Mouse (Mus musculus): Measurements from ENCODE around the gene Ints5. TPM values are rescaled to one million over a fixed set of nuclear protein-coding genes. Genes with fewer than 3 reads are reported as not detected.

The Ints5 gene
- polyA plus RNA-seq, 1 experiment from 2014 or later, result 43.7 TPM

DNA sequence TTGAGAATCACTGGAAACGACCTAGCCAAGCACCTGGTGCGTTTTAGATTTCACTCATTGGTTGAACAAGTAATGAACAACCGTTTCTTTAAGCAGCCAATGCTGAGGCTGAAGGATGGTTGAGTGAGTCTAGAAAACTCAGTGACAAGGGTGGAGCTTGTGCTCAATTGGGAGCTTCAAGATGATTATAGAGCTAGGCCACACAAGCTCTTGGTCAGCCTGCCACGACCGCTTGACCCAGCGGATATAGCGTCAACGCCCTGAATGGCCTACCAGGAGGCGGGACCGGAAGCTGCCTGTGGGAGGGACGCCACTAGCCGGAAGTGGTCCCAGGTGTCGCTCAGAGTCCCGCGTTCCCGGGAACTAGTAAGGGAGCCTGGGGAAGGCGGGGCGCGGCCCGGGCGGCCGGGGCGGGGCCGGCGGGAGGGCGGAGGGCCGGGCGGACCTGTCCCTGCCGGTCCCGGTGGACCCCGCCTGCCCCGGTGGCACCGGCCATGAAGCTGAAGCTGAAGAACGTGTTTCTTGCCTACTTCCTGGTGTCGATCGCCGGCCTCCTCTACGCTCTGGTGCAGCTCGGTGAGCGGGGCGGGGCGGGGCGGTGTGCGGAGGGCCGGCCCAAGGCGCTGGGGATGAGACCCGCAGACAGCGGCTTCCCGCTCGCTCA lies 27.4 kb downstream of the Ints5 start, which contains the start of gene B3gat3:
Gene B3gat3, plus strand, starts transcription at position 302 of the 664 bp plus-strand sequence.
- peak; percentile 98 for ATAC-seq (replicated peaks)
- no peaks in the 10 kb centered on the region for H3K27me3 ChIP-seq
- no peaks in the 10 kb centered on the region for H3K9me3 ChIP-seq
- H3K4me3 ChIP-seq, result peak within 1 kb of the TSS; percentile 74
- WGBS, result 2% methylated on average over 50 of the region's 50 CpGs
- H3K27ac ChIP-seq (replicated peaks), result peak within 1 kb of the TSS; percentile 85
- peak within 1 kb of the TSS; percentile 81 for H3K9ac ChIP-seq (replicated peaks)
- H3K4me1 ChIP-seq, result peaks cover 18% of the 10 kb centered on the region
- H3K36me3 ChIP-seq, result peaks cover 21% of the 10 kb centered on the region
- H3K4me2 ChIP-seq (replicated peaks), result peak within 1 kb of the TSS; percentile 68

DNA sequence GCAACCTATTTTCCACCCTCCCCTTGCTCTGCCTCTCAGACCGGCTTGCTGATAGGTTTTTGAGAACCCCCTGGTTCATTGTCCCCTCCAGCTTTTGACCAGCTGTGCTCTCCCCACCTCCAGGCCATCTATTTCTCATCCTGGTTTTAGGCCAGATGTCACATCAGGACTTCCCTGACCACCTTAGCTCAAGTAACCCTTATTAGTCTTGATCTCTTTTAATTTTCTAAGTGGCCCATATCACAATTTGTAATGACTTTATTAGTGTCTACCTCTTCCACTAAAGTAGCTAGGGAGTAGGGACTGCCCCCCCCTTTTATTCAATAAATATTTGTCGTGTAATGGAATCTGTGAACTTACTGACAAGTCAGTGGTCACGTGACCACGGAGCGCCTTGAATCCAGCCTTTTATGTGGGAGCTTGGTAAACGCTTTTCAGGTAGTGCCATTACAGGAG lies 28.1 kb downstream of the Ints5 start:
- ATAC-seq (replicated peaks), result no peak; the same call in 1 of the 2 replicates
- WGBS, result under 1% methylated on average over 6 of the region's 6 CpGs

DNA sequence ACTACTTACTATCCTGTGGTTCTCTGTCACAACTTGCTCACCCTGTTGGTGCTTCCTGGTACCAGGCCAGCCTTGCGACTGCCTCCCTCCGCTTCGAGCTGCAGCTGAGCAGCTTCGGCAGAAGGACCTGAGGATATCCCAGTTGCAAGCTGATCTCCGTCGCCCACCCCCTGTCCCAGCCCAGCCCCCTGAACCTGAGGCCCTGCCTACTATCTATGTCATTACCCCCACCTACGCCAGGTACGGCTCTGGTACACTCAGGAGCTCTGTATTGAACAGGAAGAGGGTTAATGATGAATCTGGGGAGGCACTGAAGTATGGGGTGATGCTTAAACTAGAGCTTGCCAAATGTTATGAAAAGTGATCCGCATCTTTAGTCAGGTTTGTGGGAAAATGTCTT lies 28.9 kb downstream of the Ints5 start:
- Histone ChIP-seq H3K4me1 (peaks cover 18% of the 10 kb centered on the region), H3K4me2 (replicated peaks) (0 out of 2 replicates have a peak overlapping the region, but pooled peaks have one; percentile 8), H3K36me3 (peaks cover 21% of the 10 kb centered on the region), H3K4me3 (peak overlapping the region; percentile 74), H3K9me3 (no peaks in the 10 kb centered on the region), H3K27ac (replicated peaks) (no peak overlapping the region), H3K9ac (replicated peaks) (no peak overlapping the region), H3K27me3 (no peaks in the 10 kb centered on the region)
- 84% methylated on average over 9 of the region's 9 CpGs for WGBS
- no peak for ATAC-seq (replicated peaks)

More for the DNA sequence above, 28.1 kb downstream of the Ints5 start:
- peak overlapping the region; percentile 74 for H3K4me3 ChIP-seq
- no peaks in the 10 kb centered on the region for H3K27me3 ChIP-seq
- peaks cover 18% of the 10 kb centered on the region for H3K4me1 ChIP-seq
- H3K9ac ChIP-seq (replicated peaks), result peak overlapping the region; percentile 81
- peaks cover 19% of the 10 kb centered on the region for H3K36me3 ChIP-seq
- peak overlapping the region; percentile 68 for H3K4me2 ChIP-seq (replicated peaks)
- no peaks in the 10 kb centered on the region for H3K9me3 ChIP-seq
- peak overlapping the region; percentile 85 for H3K27ac ChIP-seq (replicated peaks)

DNA sequence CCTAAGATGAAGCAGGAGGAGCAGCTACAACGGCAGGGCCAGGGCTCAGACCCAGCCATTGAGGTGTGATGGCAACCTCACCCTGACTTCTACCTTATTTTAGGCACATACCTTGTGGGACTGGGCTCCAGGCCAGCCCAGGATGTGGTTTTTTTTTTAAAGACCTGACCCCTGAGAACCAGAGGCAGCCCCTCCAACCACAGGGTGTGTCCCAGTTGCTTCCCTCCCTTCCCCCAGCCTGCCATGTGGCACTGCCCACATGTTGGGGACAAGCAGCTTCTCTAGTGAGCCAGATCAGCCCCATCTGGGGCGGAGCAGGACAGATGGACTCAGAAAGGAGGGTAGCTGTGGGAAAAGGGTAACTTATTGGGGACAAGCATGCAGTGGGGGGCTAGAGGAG lies 34.0 kb downstream of the Ints5 start:
- Histone ChIP-seq H3K4me1 (peaks cover 18% of the 10 kb centered on the region), H3K9ac (replicated peaks) (no peak overlapping the region), H3K4me3 (no peak overlapping the region), H3K27ac (replicated peaks) (no peak overlapping the region), H3K36me3 (peaks cover 28% of the 10 kb centered on the region), H3K4me2 (replicated peaks) (no peak overlapping the region), H3K27me3 (no peaks in the 10 kb centered on the region), H3K9me3 (no peaks in the 10 kb centered on the region)
- WGBS, result 91% methylated on average over 2 of the region's 2 CpGs
- ATAC-seq (replicated peaks), result no peak

DNA sequence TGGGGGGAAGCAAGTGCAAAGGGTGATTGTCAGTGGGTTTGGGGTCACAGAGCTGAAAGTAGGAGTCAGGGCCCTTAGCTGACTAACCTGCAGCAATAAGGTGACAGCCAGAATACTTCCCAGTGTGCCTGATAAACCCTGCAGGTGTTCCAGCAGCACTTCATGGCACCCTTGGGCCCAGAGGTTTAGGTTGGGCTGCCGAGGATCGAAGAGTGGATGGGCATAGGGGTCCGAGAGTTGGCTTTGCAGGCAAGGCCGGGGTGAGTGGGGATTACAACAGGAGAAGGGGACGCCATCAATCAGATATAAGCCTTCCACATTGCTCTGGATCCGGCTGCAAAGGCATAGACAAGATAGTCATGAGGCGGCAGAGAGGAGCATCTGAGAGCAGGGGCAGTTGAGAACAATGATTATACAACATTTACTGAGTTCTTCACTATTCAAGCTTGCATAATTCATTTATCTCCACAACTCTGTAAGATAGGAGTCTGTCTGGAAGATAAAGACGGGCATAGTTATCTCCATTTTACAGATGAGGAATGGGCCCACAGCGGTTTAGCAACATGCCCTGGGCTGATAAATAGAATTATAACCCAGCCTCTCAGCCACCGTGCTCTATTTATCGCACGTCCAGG lies 35.2 kb downstream of the Ints5 start:
- peaks cover 28% of the 10 kb centered on the region for H3K36me3 ChIP-seq
- no peaks in the 10 kb centered on the region for H3K9me3 ChIP-seq
- peaks cover 16% of the 10 kb centered on the region for H3K4me1 ChIP-seq
- H3K27ac ChIP-seq (replicated peaks), result no peak overlapping the region
- no peak overlapping the region for H3K4me3 ChIP-seq
- H3K9ac ChIP-seq (replicated peaks), result no peak overlapping the region
- WGBS, result 92% methylated on average over 12 of the region's 12 CpGs
- no peak for ATAC-seq (replicated peaks)
- no peaks in the 10 kb centered on the region for H3K27me3 ChIP-seq
- H3K4me2 ChIP-seq (replicated peaks), result no peak overlapping the region

DNA sequence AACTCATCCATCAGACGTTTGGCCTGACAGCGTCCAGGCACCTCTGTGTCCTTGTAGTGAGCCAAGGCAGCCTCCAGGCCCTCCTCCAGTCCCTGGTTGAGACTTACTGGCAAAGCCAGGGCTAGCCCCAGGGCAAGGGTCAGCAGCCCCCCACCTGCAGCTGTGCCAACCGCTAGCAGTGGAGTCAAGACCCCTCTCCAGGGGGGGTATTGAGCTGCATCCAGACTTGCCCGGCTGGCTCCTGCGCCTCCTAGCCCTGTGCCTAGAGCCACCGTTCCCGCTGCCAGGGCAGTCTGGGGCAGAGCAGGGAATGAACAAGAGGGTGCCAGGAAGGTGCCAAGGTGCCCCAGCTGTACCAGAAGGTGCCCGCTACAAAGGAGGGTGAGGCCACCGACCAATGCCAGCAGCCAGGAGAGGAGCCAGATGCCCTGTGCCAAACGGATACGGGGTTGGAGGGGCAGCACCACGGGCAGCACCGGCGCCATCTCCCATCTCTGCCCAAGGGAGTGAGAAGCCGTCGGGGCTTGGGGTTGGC lies 36.0 kb downstream of the Ints5 start:
- ATAC-seq (replicated peaks), result peak; percentile 33; the same call in 1 of the 2 replicates
- Histone ChIP-seq H3K4me1 (peaks cover 16% of the 10 kb centered on the region), H3K27ac (replicated peaks) (0 out of 2 replicates have a peak overlapping the region, but pooled peaks have one; percentile 12), H3K9ac (replicated peaks) (peak overlapping the region; percentile 59), H3K4me2 (replicated peaks) (peak overlapping the region; percentile 67), H3K36me3 (peaks cover 28% of the 10 kb centered on the region), H3K4me3 (peak overlapping the region; percentile 50), H3K9me3 (no peaks in the 10 kb centered on the region), H3K27me3 (no peaks in the 10 kb centered on the region)
- 11% methylated on average over 16 of the region's 16 CpGs for WGBS

DNA sequence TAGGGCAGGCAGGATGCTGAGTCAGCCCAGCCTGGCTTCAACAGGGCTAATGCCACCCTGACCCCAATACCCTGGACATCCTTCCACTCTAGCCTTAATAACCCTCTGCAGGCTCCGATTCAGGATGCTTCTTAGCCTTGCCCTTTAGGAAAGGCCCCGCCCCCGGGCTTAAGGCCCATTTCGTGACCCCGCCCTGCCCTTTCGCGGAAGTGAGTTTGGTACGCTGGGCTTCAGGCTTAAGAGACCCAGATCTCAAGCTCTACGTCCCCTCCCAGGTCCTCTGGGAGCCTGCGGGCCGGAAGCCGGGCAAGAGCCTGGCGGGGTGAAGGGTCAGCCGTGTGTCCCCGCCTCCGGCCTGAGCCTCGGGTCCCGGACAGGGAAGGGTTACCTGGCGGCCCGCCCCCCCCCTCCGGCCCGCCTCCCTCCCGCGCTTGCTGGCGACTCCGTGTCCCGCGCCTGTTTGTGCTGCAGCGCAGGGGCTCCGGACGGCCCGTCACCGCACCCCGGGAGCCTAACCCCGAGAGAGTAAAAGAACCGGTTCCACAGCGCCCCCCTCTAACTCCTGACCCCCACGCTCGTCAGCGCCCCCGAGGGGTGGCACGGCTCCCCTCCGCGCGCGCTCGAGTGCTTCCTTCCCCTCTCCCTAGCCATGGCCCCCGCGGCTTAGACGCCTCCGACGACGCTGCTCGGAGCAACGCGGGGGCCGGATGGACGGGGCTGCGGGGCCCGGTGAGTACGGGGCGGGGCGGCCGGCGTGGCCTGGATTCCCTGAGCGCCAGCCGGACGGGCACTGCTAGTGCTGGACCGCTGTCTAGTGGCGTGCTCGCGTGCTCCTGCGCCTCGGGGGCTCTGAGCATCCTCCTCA lies 36.7 kb downstream of the Ints5 start, which contains the start of the genes Rom1 and Eml3:
Gene Rom1, minus strand, starts transcription at position 133 of the 865 bp plus-strand sequence.
Gene Eml3, plus strand, starts transcription at position 329 of the 865 bp plus-strand sequence.
- Histone ChIP-seq H3K4me1 (peaks cover 16% of the 10 kb centered on the region), H3K36me3 (peaks cover 26% of the 10 kb centered on the region), H3K27me3 (no peaks in the 10 kb centered on the region), H3K9ac (replicated peaks) (peak within 1 kb of the TSS; percentile 59), H3K4me2 (replicated peaks) (peak within 1 kb of the TSS; percentile 67), H3K4me3 (peak within 1 kb of the TSS; percentile 50), H3K27ac (replicated peaks) (peak within 1 kb of the TSS; percentile 12; the same call in 1 of the 2 replicates), H3K9me3 (no peaks in the 10 kb centered on the region)
- ATAC-seq (replicated peaks), result peak; percentile 64
- WGBS, result under 1% methylated on average over 64 of the region's 74 CpGs

DNA sequence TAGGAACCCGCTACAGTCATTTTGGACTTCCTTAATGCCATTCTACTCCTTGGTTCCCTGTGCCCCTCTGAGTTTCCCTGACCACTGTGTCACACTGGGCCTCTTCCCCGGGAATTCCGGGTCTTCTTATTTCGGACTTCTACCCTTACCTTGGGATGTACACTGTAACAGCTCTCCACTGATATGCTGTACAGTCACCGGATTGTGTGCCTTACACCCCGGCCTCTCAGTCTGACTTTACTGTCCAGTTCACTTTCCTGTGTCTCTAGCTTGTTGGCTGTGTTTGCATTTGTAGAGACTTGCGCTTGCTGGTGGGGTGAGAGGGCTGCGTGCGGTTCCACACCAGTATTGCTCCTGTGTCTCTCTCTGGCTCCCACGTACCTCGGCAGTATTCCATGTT lies 37.3 kb downstream of the Ints5 start:
- peak; percentile 14; the same call in 1 of the 2 replicates for ATAC-seq (replicated peaks)
- Histone ChIP-seq H3K27ac (replicated peaks) (no peak overlapping the region), H3K9ac (replicated peaks) (peak overlapping the region; percentile 59), H3K4me2 (replicated peaks) (peak overlapping the region; percentile 67), H3K4me1 (peaks cover 16% of the 10 kb centered on the region), H3K36me3 (peaks cover 25% of the 10 kb centered on the region), H3K9me3 (no peaks in the 10 kb centered on the region), H3K27me3 (no peaks in the 10 kb centered on the region), H3K4me3 (peak overlapping the region; percentile 50)
- 17% methylated on average over 11 of the region's 11 CpGs for WGBS

DNA sequence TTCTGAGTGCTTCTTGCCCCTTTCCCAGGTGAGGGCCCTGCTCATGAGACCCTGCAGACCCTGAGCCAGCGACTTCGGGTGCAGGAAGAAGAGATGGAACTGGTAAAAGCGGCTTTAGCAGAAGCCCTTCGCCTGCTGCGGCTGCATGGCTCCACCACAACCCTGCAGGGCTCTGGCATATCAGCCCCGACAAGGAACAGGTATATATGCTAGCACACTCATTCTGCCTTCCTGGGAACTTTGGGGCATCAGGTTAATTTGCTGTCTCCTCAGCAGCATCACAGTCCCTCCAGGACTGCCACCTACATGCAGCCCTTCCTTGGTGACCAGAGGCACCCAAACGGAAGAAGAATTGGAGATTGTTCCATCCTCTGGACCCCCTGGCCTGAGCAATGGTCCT lies 38.0 kb downstream of the Ints5 start:
- 79% methylated on average over 7 of the region's 7 CpGs for WGBS
- Histone ChIP-seq H3K4me3 (no peak overlapping the region), H3K9ac (replicated peaks) (no peak overlapping the region), H3K4me1 (peaks cover 16% of the 10 kb centered on the region), H3K27me3 (no peaks in the 10 kb centered on the region), H3K4me2 (replicated peaks) (no peak overlapping the region), H3K9me3 (no peaks in the 10 kb centered on the region), H3K36me3 (peaks cover 21% of the 10 kb centered on the region), H3K27ac (replicated peaks) (no peak overlapping the region)
- ATAC-seq (replicated peaks), result no peak

DNA sequence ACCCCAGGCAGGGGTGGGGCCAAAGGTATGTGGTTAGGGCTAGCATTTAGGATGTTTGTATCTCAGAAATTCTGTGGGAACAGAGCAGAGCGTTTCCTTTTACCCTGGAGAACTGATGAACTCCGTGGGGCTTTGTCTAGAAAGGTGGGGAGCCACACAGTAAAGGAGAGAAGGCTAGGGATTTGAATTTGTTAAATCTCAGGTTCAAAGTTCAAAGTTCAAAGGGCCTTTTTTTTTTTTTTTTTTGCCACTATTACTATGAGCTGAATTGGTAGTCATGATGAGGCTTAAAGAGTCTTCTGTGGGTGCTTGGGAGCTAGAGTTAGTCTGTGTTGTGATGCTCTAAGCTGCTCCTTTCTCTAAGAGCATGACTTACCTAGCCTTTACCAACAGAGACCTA lies 43.9 kb downstream of the Ints5 start:
- 84% methylated on average over 2 of the region's 2 CpGs for WGBS

DNA sequence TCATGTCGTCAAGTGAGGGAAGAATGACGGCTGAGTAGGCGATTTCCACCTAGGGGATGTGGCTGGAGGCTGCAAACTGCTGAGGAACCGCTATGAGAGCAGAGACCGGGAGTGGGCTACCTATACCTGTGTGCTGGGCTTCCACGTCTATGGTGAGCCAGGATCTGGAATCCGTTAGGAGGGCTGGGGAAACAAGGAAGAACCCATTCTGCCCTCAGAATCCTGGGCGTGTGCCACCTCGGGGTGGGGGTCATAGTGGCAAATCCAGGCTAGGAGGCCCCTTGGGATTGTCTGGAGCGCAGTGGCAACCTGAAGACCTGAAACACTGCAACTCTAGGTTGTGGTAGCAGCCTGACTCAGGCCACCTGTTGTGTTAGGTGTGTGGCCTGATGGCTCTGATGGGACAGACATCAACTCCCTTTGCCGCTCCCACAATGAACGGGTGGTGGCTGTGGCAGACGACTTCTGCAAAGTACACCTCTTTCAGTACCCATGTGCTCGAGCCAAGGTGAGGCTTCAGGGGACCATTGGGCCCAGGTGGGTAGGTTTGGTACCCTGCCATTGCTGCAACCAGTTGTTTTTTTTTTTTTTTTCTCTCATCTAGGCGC lies 47.8 kb downstream of the Ints5 start:
- Histone ChIP-seq H3K9ac (replicated peaks) (no peak overlapping the region), H3K27ac (replicated peaks) (peak overlapping the region; percentile 95), H3K9me3 (no peaks in the 10 kb centered on the region)

More for the DNA sequence above, 43.9 kb downstream of the Ints5 start:
- Histone ChIP-seq H3K9me3 (no peaks in the 10 kb centered on the region), H3K4me1 (peaks cover 12% of the 10 kb centered on the region), H3K27ac (replicated peaks) (no peak overlapping the region), H3K36me3 (no peaks in the 10 kb centered on the region), H3K4me2 (replicated peaks) (no peak overlapping the region), H3K27me3 (no peaks in the 10 kb centered on the region), H3K4me3 (no peak overlapping the region), H3K9ac (replicated peaks) (no peak overlapping the region)
- ATAC-seq (replicated peaks), result no peak

More for the DNA sequence above, 47.8 kb downstream of the Ints5 start:
- 81% methylated on average over 15 of the region's 15 CpGs for WGBS
- Histone ChIP-seq H3K4me2 (replicated peaks) (peak overlapping the region; percentile 68), H3K27me3 (no peaks in the 10 kb centered on the region), H3K4me3 (peak overlapping the region; percentile 100; the same call in 1 of the 2 replicates), H3K4me1 (peaks cover 40% of the 10 kb centered on the region), H3K36me3 (peaks cover 10% of the 10 kb centered on the region)
- ATAC-seq (replicated peaks), result no peak
